Mouse (Mus musculus) MEL (cell line): ENCODE measurements at regions not wholly inside any gene's neighbourhood (a gene's known extent, or its start where the extent isn't known, plus 50 kb on each side); places are given as distances from the start of the nearest gene placed in this dataset.

Experiments
- DNase-seq: peaks from one replicate; pipeline ENCODE4 v3.0.0; 2011; ENCODE audit warnings: low read depth, low spot score
- H3K27ac ChIP-seq: 2 replicates; pipeline ENCODE4 v1.5.1; 2012; ENCODE audit warnings: low read depth, mild to moderate bottlenecking, control low read depth, low read length, moderate library complexity; ENCODE audit not compliant: control insufficient read depth
- H3K27me3 ChIP-seq, 2 experiments: fragments of 150-350 bp in 1 of 2; sonication (generic) in 1 of 2; 2 replicates each; pipeline ENCODE4 v1.6.1; 2012; ENCODE audit warnings: low read length in 2 of 2, mild to moderate bottlenecking in 2 of 2, improper control_type of control experiment in 1 of 2, moderate library complexity in 1 of 2; ENCODE audit not compliant: insufficient read depth in 2 of 2, control insufficient read depth in 1 of 2
- H3K36me3 ChIP-seq, 2 experiments: 2 replicates each; pipeline ENCODE4 v1.6.1; 2012 to 2014; ENCODE audit warnings: low read length in 2 of 2, improper control_type of control experiment in 1 of 2, inconsistent platforms in 1 of 2, mild to moderate bottlenecking in 1 of 2; ENCODE audit not compliant: insufficient read depth in 2 of 2, control insufficient read depth in 1 of 2
- H3K4me1 ChIP-seq, 2 experiments: fragments of 150-350 bp in 1 of 2; sonication (generic) in 1 of 2; 2 replicates each; pipeline ENCODE4 v1.6.1; 2012; ENCODE audit warnings: low read length in 2 of 2, improper control_type of control experiment in 1 of 2, mild to moderate bottlenecking in 1 of 2; ENCODE audit not compliant: insufficient read depth in 2 of 2, control insufficient read depth in 1 of 2
- H3K4me3 ChIP-seq, 2 experiments: fragments of 150-350 bp in 1 of 2; sonication (generic) in 1 of 2; 2 replicates each; pipeline ENCODE4 v1.5.1; 2012; ENCODE audit warnings: low read depth in 2 of 2, low read length in 2 of 2, mild to moderate bottlenecking in 2 of 2, moderate library complexity in 2 of 2, control low read depth in 1 of 2, improper control_type of control experiment in 1 of 2; ENCODE audit not compliant: control insufficient read depth in 1 of 2, insufficient read depth in 1 of 2
- H3K79me2 ChIP-seq: 2 replicates; pipeline ENCODE4 v1.6.1; 2012; ENCODE audit warnings: mild to moderate bottlenecking, low read length, moderate library complexity; ENCODE audit not compliant: control insufficient read depth, poor library complexity, insufficient read depth
- H3K9ac ChIP-seq: 2 replicates; pipeline ENCODE4 v1.6.1; 2012; ENCODE audit warnings: low read depth, mild to moderate bottlenecking, control low read depth, low read length, moderate library complexity; ENCODE audit not compliant: control insufficient read depth, poor library complexity, severe bottlenecking
- H3K9me3 ChIP-seq: fragments of 150-350 bp; sonication (generic); replicated peaks from 2 replicates; pipeline ENCODE4 v1.6.1; 2012; ENCODE audit warnings: mild to moderate bottlenecking, low read length, improper control_type of control experiment, moderate library complexity; ENCODE audit not compliant: insufficient read depth
- BHLHE40 ChIP-seq: IDR thresholded peaks from 2 replicates; pipeline ENCODE4 v1.6.1; 2012; ENCODE audit warnings: low read depth, mild to moderate bottlenecking, inconsistent platforms, low read length, improper control_type of control experiment, borderline replicate concordance
- CHD1 ChIP-seq: IDR thresholded peaks from 2 replicates; pipeline ENCODE4 v1.6.1; 2012; ENCODE audit warnings: low read depth, mild to moderate bottlenecking, inconsistent platforms, low read length, improper control_type of control experiment
- CHD2 ChIP-seq: IDR thresholded peaks from 2 replicates; pipeline ENCODE4 v1.6.1; 2011; ENCODE audit warnings: low read length, improper control_type of control experiment
- EP300 ChIP-seq, 2 experiments: IDR thresholded peaks; 2 replicates each; pipeline ENCODE4 v1.6.1; 2011; ENCODE audit warnings: improper control_type of control experiment in 2 of 2, low read length in 2 of 2, low read depth in 1 of 2, mild to moderate bottlenecking in 1 of 2
- ETS1 ChIP-seq: IDR thresholded peaks from 2 replicates; pipeline ENCODE4 v1.6.1; 2012; ENCODE audit warnings: low read depth, mild to moderate bottlenecking, inconsistent platforms, low read length, improper control_type of control experiment, moderate library complexity
- GABPA ChIP-seq: IDR thresholded peaks from 2 replicates; pipeline ENCODE4 v1.6.1; 2012; ENCODE audit warnings: low read depth, mild to moderate bottlenecking, inconsistent platforms, low read length, improper control_type of control experiment, moderate library complexity
- GATA1 ChIP-seq: IDR thresholded peaks from 2 replicates; pipeline ENCODE4 v1.6.1; 2011; ENCODE audit warnings: low read depth, low read length, improper control_type of control experiment
- HCFC1 ChIP-seq: IDR thresholded peaks from 2 replicates; pipeline ENCODE4 v1.6.1; 2012; ENCODE audit warnings: low read depth, mild to moderate bottlenecking, inconsistent platforms, low read length, improper control_type of control experiment, moderate library complexity
- JUND ChIP-seq: IDR thresholded peaks from 2 replicates; pipeline ENCODE4 v1.6.1; 2011; ENCODE audit warnings: low read depth, mild to moderate bottlenecking, improper control_type of control experiment, low read length
- KAT2A ChIP-seq: conservative IDR thresholded peaks from 2 replicates; pipeline ENCODE4 v1.6.1; 2012; ENCODE audit warnings: low read depth, low read length, improper control_type of control experiment, inconsistent platforms
- MAX ChIP-seq: IDR thresholded peaks from 2 replicates; pipeline ENCODE4 v1.6.1; 2011; ENCODE audit warnings: low read length, improper control_type of control experiment
- MAZ ChIP-seq: IDR thresholded peaks from 2 replicates; pipeline ENCODE4 v1.6.1; 2012; ENCODE audit warnings: low read depth, mild to moderate bottlenecking, inconsistent platforms, low read length, improper control_type of control experiment
- MYC ChIP-seq: IDR thresholded peaks from 2 replicates; pipeline ENCODE4 v1.6.1; 2011; ENCODE audit warnings: low read depth, mild to moderate bottlenecking, low read length, improper control_type of control experiment, moderate library complexity
- NELFE ChIP-seq: IDR thresholded peaks from 2 replicates; pipeline ENCODE4 v1.6.1; 2011; ENCODE audit warnings: low read depth, low read length, improper control_type of control experiment
- NRF1 ChIP-seq: IDR thresholded peaks from 2 replicates; pipeline ENCODE4 v1.6.1; 2014; ENCODE audit warnings: low read depth, mild to moderate bottlenecking, inconsistent platforms, low read length, improper control_type of control experiment, moderate library complexity; ENCODE audit not compliant: poor library complexity, insufficient read depth, severe bottlenecking
- POLR2A ChIP-seq, 2 experiments: IDR thresholded peaks; 2 replicates each; pipeline ENCODE4 v1.6.1; 2011 to 2012; ENCODE audit warnings: low read length in 2 of 2, mild to moderate bottlenecking in 2 of 2, control low read depth in 1 of 2, improper control_type of control experiment in 1 of 2, low read depth in 1 of 2, moderate library complexity in 1 of 2; ENCODE audit not compliant: control insufficient read depth in 1 of 2, insufficient read depth in 1 of 2, poor library complexity in 1 of 2
- POLR2AphosphoS5 ChIP-seq: IDR thresholded peaks from 2 replicates; pipeline ENCODE4 v1.6.1; 2012; ENCODE audit warnings: low read depth, borderline replicate concordance, mild to moderate bottlenecking, inconsistent platforms, low read length, moderate library complexity, mixed read lengths
- RAD21 ChIP-seq: IDR thresholded peaks from 2 replicates; pipeline ENCODE4 v1.6.1; 2011; ENCODE audit warnings: mild to moderate bottlenecking, low read depth, low read length, improper control_type of control experiment
- RCOR1 ChIP-seq: IDR thresholded peaks from 2 replicates; pipeline ENCODE4 v1.6.1; 2012; ENCODE audit warnings: low read depth, mild to moderate bottlenecking, inconsistent platforms, low read length, improper control_type of control experiment
- SIN3A ChIP-seq: IDR thresholded peaks from 2 replicates; pipeline ENCODE4 v1.6.1; 2012; ENCODE audit warnings: low read length, improper control_type of control experiment, inconsistent platforms
- SMC3 ChIP-seq: IDR thresholded peaks from 2 replicates; pipeline ENCODE4 v1.6.1; 2011; ENCODE audit warnings: low read depth, low read length, improper control_type of control experiment
- TBP ChIP-seq: IDR thresholded peaks from 2 replicates; pipeline ENCODE4 v1.8.0; 2011; ENCODE audit warnings: low read depth, low read length, improper control_type of control experiment
- TCF12 ChIP-seq: IDR thresholded peaks from 2 replicates; pipeline ENCODE4 v1.6.1; 2014; ENCODE audit warnings: low read depth, mild to moderate bottlenecking, inconsistent platforms, low read length, improper control_type of control experiment, moderate library complexity
- UBTF ChIP-seq: IDR thresholded peaks from 2 replicates; pipeline ENCODE4 v1.6.1; 2012; ENCODE audit warnings: low read depth, mild to moderate bottlenecking, inconsistent platforms, low read length, improper control_type of control experiment, moderate library complexity, borderline replicate concordance; ENCODE audit not compliant: insufficient read depth
- USF1 ChIP-seq: IDR thresholded peaks from 2 replicates; pipeline ENCODE4 v1.6.1; 2014; ENCODE audit warnings: low read depth, mild to moderate bottlenecking, inconsistent platforms, low read length, improper control_type of control experiment, moderate library complexity
- USF2 ChIP-seq, 2 experiments: IDR thresholded peaks; 2 replicates each; pipeline ENCODE4 v1.6.1; 2011 to 2012; ENCODE audit warnings: improper control_type of control experiment in 2 of 2, low read length in 2 of 2, borderline replicate concordance in 1 of 2, inconsistent platforms in 1 of 2, low read depth in 1 of 2, mild to moderate bottlenecking in 1 of 2; ENCODE audit not compliant: insufficient read depth in 1 of 2
- ZKSCAN1 ChIP-seq: IDR thresholded peaks from 2 replicates; pipeline ENCODE4 v1.6.1; 2012; ENCODE audit warnings: low read depth, mild to moderate bottlenecking, inconsistent platforms, low read length, improper control_type of control experiment, moderate library complexity
- ZMIZ1 ChIP-seq: IDR thresholded peaks from 2 replicates; pipeline ENCODE4 v1.6.1; 2012; ENCODE audit warnings: low read depth, mild to moderate bottlenecking, inconsistent platforms, low read length, improper control_type of control experiment, moderate library complexity
- ZNF384 ChIP-seq: IDR thresholded peaks from 2 replicates; pipeline ENCODE4 v1.6.1; 2012; ENCODE audit warnings: low read depth, mild to moderate bottlenecking, inconsistent platforms, low read length, improper control_type of control experiment

DNA sequence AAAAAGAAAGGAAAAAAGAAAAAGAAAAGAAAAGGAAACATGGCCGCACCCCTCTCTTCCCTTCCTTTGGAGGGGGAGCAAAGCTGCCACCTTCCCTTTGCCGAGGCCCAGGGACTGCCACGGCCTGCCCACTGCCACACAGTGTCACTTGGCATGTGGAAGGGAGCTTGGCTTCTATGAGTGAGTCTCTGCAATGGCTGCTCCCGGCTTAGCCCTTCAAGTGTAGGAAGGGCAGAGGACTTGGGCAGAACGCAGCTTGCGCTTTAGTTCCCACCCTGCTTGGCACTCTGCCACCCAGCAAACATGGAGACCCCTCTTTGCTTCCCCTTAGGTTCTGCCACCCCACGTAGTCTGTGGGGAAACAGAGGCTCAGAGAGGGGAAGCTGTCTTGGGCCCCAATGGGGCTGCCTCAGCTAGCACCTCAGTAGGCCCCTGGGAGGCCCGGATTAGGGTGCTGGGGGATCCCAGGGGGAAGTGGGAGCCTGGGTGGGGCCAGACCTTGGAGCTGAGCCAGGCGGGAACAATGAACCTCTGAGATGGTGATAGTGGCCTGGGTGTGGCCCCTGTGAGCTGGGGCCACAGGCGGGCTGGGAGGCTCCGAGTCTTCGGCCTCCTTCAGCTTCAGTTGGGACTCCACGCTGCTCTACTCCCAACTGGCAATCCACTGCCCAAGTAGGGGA lies 57.7 kb upstream of the Tmem189 start (continued):
- no peak for TF ChIP-seq GABPA
- peak; percentile 68 for TF ChIP-seq HCFC1
- 0 out of 2 replicates have a peak, but pooled peaks have one; percentile 5 for TF ChIP-seq SMC3
- no peak for TF ChIP-seq JUND
- 0 out of 2 replicates have a peak, but pooled peaks have one; percentile 28 for TF ChIP-seq MYC
- TF ChIP-seq POLR2AphosphoS5, result no peak
- peak; percentile 75 for TF ChIP-seq SIN3A
- 0 out of 2 replicates have a peak, but pooled peaks have one; percentile 43 for TF ChIP-seq TBP

DNA sequence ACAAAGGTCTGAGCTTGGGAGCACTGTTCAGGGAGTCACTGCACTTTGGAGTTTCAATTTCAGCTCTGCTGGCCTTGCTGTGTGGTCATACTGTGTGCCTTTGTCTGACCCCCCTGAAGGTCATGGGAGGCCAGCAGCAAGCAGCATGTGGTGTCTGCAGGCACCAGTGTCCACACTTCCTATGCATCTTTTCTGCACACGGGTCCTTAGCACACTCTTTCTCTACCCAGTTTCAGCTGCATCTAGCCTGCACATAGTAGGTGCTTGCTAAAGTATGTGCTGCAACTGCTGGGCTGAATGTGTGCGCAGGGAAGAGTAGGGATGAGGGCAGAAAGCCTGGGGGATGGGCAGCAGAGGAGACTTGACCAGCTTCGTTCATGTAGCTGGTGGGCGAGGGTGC lies 56.7 kb upstream of the Tmem189 start:
- H3K9me3 ChIP-seq, result no peaks in the 10 kb centered on the region
- H3K27ac ChIP-seq, result peak overlapping the region; percentile 88; the same call in 1 of the 2 replicates
- H3K4me1 ChIP-seq, result peaks cover 9 to 20% of the 10 kb centered on the region in 2 experiments; a peak in 3 of 4 replicates
- H3K36me3 ChIP-seq, result peaks cover 0 to 13% of the 10 kb centered on the region in 2 experiments; a peak in 2 of 4 replicates
- no peak overlapping the region for H3K4me3 ChIP-seq
- TF ChIP-seq ZKSCAN1, result peak; percentile 91
- no peak for TF ChIP-seq CHD2
- TF ChIP-seq MAX, result no peak
- no peak for TF ChIP-seq EP300 (IDR thresholded peaks at IDR 0.05; ENCODE audit: low read depth in 1 of 2, low read length in 2 of 2)
- no peak overlapping the region for H3K9ac ChIP-seq
- H3K79me2 ChIP-seq, result no peaks in the 10 kb centered on the region
- DNase-seq, result no peak
- no peaks in the 10 kb centered on the region for H3K27me3 ChIP-seq

DNA sequence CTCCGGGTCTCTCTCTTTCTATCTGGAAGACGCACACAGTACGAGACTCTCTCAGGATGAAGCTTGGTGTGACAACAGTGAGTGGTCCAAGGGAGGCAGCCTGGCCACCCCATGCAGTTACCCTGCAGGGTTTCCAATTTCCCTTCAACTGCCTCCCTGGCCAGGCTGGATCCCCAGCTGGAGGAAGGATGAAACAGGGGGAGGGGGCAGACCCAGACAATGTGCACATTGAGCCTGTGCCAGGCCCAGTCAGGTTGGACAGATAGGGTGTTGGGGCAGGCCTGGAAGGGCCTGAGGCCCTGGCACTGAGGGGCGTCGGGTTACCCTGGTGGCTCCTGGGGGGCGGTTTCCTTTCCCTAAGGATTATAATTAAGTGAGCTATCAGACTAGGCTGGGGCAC lies 55.8 kb upstream of the Tmem189 start:
- H3K9me3 ChIP-seq, result no peaks in the 10 kb centered on the region
- no peaks in the 10 kb centered on the region for H3K79me2 ChIP-seq
- peaks cover 0 to 13% of the 10 kb centered on the region in 2 experiments; a peak in 2 of 4 replicates for H3K36me3 ChIP-seq
- no peak overlapping the region for H3K9ac ChIP-seq
- no peak overlapping the region for H3K27ac ChIP-seq
- TF ChIP-seq NRF1, result no peak
- no peak for TF ChIP-seq RAD21
- no peak for TF ChIP-seq ETS1
- TF ChIP-seq KAT2A, result no peak
- no peak for TF ChIP-seq USF1
- no peak for TF ChIP-seq SIN3A
- TF ChIP-seq TCF12, result no peak
- TF ChIP-seq USF2 (IDR thresholded peaks at IDR 0.05; ENCODE audit: borderline replicate concordance in 1 of 2, insufficient read depth in 1 of 2, low read depth in 1 of 2, low read length in 2 of 2), result no peak
- TF ChIP-seq GATA1, result no peak
- TF ChIP-seq ZNF384, result no peak
- no peak for TF ChIP-seq BHLHE40
- TF ChIP-seq CHD1, result no peak
- TF ChIP-seq ZMIZ1, result no peak
- TF ChIP-seq UBTF, result no peak
- no peak for TF ChIP-seq RCOR1
- no peak for TF ChIP-seq MAZ
- TF ChIP-seq NELFE, result no peak
- no peak for TF ChIP-seq MAX
- no peak for TF ChIP-seq POLR2A (IDR thresholded peaks at IDR 0.05; ENCODE audit: control insufficient read depth in 1 of 2, insufficient read depth in 1 of 2, low read depth in 1 of 2, low read length in 2 of 2, poor library complexity in 1 of 2)
- no peaks in the 10 kb centered on the region for H3K27me3 ChIP-seq
- H3K4me1 ChIP-seq, result peaks cover 9 to 23% of the 10 kb centered on the region in 2 experiments; a peak in 3 of 4 replicates
- no peak for DNase-seq
- H3K4me3 ChIP-seq, result no peak overlapping the region
